Mouse (Mus musculus) MEL (cell line): ENCODE data around the gene Slc39a11.
"Not testable (repeated sequence)": the region's sequence is repeated elsewhere in the genome, so short reads cannot be mapped to it uniquely, and the experiment has no call there.

Source experiments
- BHLHE40 ChIP-seq: IDR thresholded peaks from 2 replicates; pipeline ENCODE4 v1.6.1; 2012; ENCODE audit warnings: low read depth, mild to moderate bottlenecking, inconsistent platforms, low read length, improper control_type of control experiment, borderline replicate concordance
- CTCF ChIP-seq, 3 experiments: IDR thresholded peaks in 2 of 3; conservative IDR thresholded peaks in 1 of 3; 2 replicates each; pipeline ENCODE4 v1.5.1; 2011 to 2012; ENCODE audit warnings: low read length in 3 of 3, low read depth in 2 of 3, mild to moderate bottlenecking in 2 of 3, improper control_type of control experiment in 1 of 3, inconsistent platforms in 1 of 3, mixed read lengths in 1 of 3, moderate library complexity in 1 of 3; ENCODE audit not compliant: control insufficient read depth in 1 of 3, insufficient read depth in 1 of 3, poor library complexity in 1 of 3, severe bottlenecking in 1 of 3
- EP300 ChIP-seq, 2 experiments: IDR thresholded peaks; 2 replicates each; pipeline ENCODE4 v1.6.1; 2011; ENCODE audit warnings: improper control_type of control experiment in 2 of 2, low read length in 2 of 2, low read depth in 1 of 2, mild to moderate bottlenecking in 1 of 2
- GATA1 ChIP-seq: IDR thresholded peaks from 2 replicates; pipeline ENCODE4 v1.6.1; 2011; ENCODE audit warnings: low read depth, low read length, improper control_type of control experiment
- HCFC1 ChIP-seq: IDR thresholded peaks from 2 replicates; pipeline ENCODE4 v1.6.1; 2012; ENCODE audit warnings: low read depth, mild to moderate bottlenecking, inconsistent platforms, low read length, improper control_type of control experiment, moderate library complexity
- POLR2A ChIP-seq, 2 experiments: IDR thresholded peaks; 2 replicates each; pipeline ENCODE4 v1.6.1; 2011 to 2012; ENCODE audit warnings: low read length in 2 of 2, mild to moderate bottlenecking in 2 of 2, control low read depth in 1 of 2, improper control_type of control experiment in 1 of 2, low read depth in 1 of 2, moderate library complexity in 1 of 2; ENCODE audit not compliant: control insufficient read depth in 1 of 2, insufficient read depth in 1 of 2, poor library complexity in 1 of 2
- RAD21 ChIP-seq: IDR thresholded peaks from 2 replicates; pipeline ENCODE4 v1.6.1; 2011; ENCODE audit warnings: mild to moderate bottlenecking, low read depth, low read length, improper control_type of control experiment
- SIN3A ChIP-seq: IDR thresholded peaks from 2 replicates; pipeline ENCODE4 v1.6.1; 2012; ENCODE audit warnings: low read length, improper control_type of control experiment, inconsistent platforms
- TBP ChIP-seq: IDR thresholded peaks from 2 replicates; pipeline ENCODE4 v1.8.0; 2011; ENCODE audit warnings: low read depth, low read length, improper control_type of control experiment
- USF1 ChIP-seq: IDR thresholded peaks from 2 replicates; pipeline ENCODE4 v1.6.1; 2014; ENCODE audit warnings: low read depth, mild to moderate bottlenecking, inconsistent platforms, low read length, improper control_type of control experiment, moderate library complexity

- TF ChIP-seq CTCF (IDR thresholded peaks at IDR 0.05 in 2 of 3, conservative IDR thresholded peaks at IDR 0.05 in 1 of 3; ENCODE audit: control insufficient read depth in 1 of 3, insufficient read depth in 1 of 3, low read depth in 2 of 3, low read length in 3 of 3, poor library complexity in 1 of 3, severe bottlenecking in 1 of 3); SIN3A; USF1; EP300 (IDR thresholded peaks at IDR 0.05; ENCODE audit: low read depth in 1 of 2, low read length in 2 of 2); TBP; GATA1; POLR2A (IDR thresholded peaks at IDR 0.05; ENCODE audit: control insufficient read depth in 1 of 2, insufficient read depth in 1 of 2, low read depth in 1 of 2, low read length in 2 of 2, poor library complexity in 1 of 2); RAD21; BHLHE40; HCFC1: not testable (repeated sequence)
These were observed 82.0 kb downstream of the Slc39a11 start for GRCm38 (mm10) chr11:113567926-113568325.
